Mouse (Mus musculus) embryo, embryonic 11 days (tissue): ENCODE measurements around the gene 6030408B16Rik.
"Not testable (repeated sequence)": the region's sequence is repeated elsewhere in the genome, so short reads cannot be mapped to it uniquely, and the experiment has no call there.

Experiments
- DNase-seq: peaks from one replicate; pipeline ENCODE4 v3.0.0-alpha.2; 2015

6030408B16Rik gene

GRCm38 (mm10) chr15:101322640-101323039 lies 29.6 kb downstream of the 6030408B16Rik start:
- no peak for DNase-seq

- DNase-seq: no peak
Measured at GRCm38 (mm10) chr15:101323511-101323910, 30.5 kb downstream of the 6030408B16Rik start.

- not testable (repeated sequence) for DNase-seq
Measured at GRCm38 (mm10) chr15:101324409-101324808, 31.4 kb downstream of the 6030408B16Rik start.

DNA sequence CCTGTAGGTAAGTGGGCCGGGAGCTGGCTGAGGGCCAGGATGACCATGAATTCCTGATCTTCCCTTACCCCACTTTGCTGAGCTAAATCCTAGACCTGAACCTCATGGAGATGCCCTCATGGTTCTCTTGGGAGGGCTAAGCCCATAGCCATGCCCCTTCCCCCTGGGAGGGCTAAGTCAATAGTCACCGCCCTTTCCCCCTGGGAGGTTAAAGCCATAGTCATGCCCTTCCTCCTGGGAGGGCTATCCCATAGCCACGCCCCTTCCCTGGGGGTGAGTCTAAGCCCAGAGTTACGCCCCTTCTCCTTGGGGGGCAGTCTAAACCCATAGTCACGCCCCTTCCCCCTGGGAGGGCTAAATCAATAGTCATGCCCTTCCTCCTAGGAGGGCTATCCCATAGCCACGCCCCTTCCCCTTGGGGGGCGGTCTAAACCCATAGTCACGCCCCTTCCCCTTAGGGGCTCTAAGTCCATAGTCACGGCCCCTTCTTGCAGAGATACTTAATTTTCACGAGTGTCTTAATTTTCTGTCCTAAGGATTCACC lies 33.1 kb downstream of the 6030408B16Rik start:
- no peak for DNase-seq

DNA sequence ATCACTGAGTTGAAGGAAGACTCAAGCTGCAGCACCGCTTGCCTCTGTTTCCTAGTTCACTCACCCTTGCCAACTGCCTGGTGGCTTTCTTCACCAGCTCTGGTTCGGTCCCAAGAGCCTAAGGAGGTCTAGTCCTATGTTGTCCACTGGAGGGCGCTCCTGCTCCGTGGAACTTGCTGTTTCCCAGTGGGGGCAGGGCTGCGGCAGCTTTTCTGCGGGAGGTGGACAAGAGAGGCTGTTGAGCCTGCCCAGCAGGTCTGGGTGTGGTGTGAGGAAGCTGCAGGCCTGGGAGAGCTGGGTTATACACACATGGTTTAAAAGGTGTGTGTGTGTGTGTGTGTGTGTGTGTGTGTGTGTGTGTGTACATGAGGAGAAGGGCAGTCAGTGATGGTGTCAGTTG lies 34.3 kb downstream of the 6030408B16Rik start:
- DNase-seq: peak; percentile 83

DNA sequence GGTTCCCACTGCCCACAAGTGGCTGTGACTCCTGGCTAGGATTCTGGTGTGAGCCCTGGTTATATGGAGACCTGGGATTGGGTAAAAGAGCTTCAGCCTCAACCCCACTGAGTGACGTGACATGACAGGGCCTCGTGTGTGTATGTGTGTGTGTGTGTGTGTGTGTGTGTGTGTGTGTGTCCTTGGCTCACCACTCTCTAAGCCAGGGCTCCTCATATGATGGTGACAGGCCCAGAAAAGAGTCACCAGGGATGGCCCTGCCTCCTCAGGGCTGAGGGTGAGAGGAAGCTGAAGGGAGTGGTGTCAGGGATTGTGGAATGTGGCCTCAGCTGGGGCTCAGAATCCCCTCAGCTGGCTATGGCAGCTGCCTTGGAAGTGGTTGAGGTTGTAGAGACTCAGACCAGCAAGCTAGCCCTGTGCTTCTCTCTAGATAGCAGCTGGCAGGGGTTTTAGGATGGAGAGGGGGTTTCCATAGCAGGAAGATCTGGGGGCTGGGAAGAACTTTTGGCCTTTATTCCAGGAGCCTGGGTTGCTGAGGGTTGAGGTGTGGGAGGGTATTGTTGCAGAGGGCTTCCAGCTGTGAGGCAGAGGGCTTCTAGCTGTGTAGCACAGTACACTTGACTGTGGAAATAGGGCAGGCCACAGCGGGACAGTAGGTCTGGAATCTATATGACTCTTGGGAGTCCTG lies 36.0 kb downstream of the 6030408B16Rik start:
- no peak for DNase-seq

- no peak for DNase-seq
Measured at GRCm38 (mm10) chr15:101329564-101329892, 36.5 kb downstream of the 6030408B16Rik start.

DNA sequence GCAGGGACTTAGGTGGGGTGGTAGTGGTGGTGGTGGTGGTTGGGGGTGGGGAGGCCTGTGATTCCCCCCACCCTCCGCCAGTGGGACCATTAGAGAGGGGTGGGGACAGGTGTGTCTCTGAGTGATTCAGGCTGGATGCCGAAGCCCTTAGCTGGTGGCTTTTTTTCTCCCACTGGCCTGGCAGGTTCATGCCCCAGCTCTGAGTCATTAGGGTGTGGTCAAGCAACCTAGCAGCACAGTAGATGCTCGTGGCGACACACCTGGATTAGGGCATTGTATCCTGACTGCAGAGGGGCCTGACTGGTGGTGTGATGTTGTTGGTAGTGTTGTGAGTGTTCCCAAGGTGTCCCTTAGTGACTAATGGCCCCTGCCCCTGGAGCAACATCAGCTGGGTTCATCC lies 38.1 kb downstream of the 6030408B16Rik start:
- no peak for DNase-seq

GRCm38 (mm10) chr15:101332370-101332769 lies 39.4 kb downstream of the 6030408B16Rik start:
- DNase-seq: no peak

DNA sequence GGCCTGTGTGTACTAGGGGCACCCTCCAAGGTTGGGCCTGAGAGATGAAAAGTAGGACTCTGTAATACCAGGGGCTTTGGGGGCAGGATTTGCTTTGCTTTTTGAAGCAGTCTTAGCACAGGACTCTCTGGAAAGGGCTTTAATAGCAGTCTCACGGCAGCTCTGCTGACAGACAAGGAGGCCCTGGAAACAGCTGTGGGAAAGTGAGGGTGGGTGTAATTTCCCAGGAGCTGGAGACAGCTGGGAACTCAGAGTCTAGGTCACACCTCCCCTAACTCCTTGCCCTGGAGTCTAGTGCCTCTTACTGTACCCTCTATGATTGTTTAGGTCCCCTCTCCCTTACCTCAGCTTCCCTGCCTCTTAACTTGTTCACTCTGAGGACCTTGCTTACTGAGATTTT lies 40.2 kb downstream of the 6030408B16Rik start:
- no peak for DNase-seq

DNA sequence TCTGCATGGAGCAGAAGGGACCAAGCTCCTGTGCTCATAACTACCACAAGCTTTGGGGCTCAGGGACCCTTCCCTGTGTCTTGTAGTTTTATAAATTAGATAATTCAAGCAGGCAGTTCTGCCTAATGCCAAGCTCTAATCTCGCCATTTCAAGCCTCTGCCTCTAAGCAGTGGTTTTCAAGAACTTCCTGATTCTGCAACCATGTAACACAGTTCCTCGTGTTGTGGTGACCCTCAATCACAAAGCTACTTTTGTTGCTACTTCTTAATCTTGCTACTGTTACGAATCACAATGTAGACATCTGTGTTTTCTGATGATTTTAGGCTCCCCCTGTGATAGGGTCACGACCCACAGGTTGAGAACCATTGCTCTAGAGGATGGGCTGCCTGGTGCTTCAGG lies 40.6 kb downstream of the 6030408B16Rik start:
- no peak for DNase-seq

- DNase-seq: no peak
Measured at GRCm38 (mm10) chr15:101336474-101337174, 43.6 kb downstream of the 6030408B16Rik start.

DNA sequence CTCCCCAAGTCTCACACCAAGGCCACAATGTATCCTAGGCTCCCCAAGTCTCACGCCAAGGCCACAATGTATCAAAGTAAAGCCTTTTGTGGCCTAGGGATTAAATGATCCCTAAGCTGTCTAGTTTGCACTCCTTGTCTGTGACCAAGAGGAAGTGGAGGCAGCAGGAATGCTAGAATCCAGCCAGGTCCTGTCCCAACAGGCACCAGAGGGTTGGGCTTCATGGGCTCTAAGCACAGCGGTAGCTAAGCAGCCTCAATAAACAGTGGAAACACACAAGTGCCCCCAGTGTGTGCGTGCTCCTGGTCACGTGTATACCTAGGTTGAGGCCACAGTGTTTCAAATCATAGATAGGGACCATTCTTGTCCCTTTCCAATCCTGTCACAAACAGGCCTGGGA lies 45.3 kb downstream of the 6030408B16Rik start:
- no peak for DNase-seq

DNA sequence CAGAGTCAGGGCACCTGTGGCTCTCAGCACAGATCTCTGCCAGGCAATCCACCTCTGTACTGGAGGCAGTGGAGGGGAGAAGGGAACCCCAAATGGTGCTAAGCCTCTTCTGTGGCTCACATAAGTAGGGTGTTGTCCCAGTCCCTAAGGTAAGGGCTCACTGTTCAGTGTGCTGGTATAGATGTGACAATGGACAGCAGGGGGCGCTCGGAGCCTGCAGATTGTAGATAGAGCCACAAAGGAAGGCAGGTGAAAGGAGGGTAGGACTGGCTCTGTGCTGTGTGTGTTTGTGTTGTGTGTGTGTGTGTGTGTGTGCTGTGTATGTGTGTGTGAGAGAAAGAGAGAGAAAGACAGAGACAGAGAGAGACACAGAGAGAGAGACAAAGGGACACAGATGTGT lies 46.5 kb downstream of the 6030408B16Rik start:
- peak; percentile 92 for DNase-seq

GRCm38 (mm10) chr15:101341797-101342515 lies 48.9 kb downstream of the 6030408B16Rik start:
- DNase-seq: peak; percentile 31
